Mouse (Mus musculus): ENCODE data around the gene Sh3bp5l. TPM values are rescaled to one million over a fixed set of nuclear protein-coding genes. Genes with fewer than 3 reads are reported as not detected.

The Sh3bp5l gene
- polyA plus RNA-seq (2015; fragmentation: Nextera tagmentation; extraction: Ambion mirVana) = 28.2 and 38.7 TPM in 2 replicates

GRCm38 (mm10) chr11:58330276-58331148 lies at the start of gene Sh3bp5l, which contains the start of gene Zfp672:
Gene Sh3bp5l (plus strand): TSS chr11:58330724.
Gene Zfp672 (minus strand): TSS chr11:58330339.

GRCm38 (mm10) chr11:58306860-58307308 lies 23.6 kb upstream of the Sh3bp5l start, which contains the start of gene Zfp692:
Gene Zfp692 (plus strand): TSS chr11:58307069.

GRCm38 (mm10) chr11:58378763-58379278 lies 48.3 kb downstream of the Sh3bp5l start, which contains the start of gene Lypd8:
Gene Lypd8 (plus strand): TSS chr11:58379043.

Other genes with a start within 250 kb of the Sh3bp5l start
- 0.17 and 1.3 TPM in 2 replicates for gene Gm12248, start 237.6 kb upstream of the Sh3bp5l start, polyA plus RNA-seq (2015; fragmentation: Nextera tagmentation; extraction: Ambion mirVana)
- 57.0 and 74.0 TPM in 2 replicates for gene Cnot8, start 226.6 kb upstream of the Sh3bp5l start, polyA plus RNA-seq (2015; fragmentation: Nextera tagmentation; extraction: Ambion mirVana)
- 4.0 and 6.8 TPM in 2 replicates for gene Gemin5, start 162.2 kb upstream of the Sh3bp5l start, polyA plus RNA-seq (2015; fragmentation: Nextera tagmentation; extraction: Ambion mirVana)
- gene Mrpl22, start 159.1 kb upstream of the Sh3bp5l start, polyA plus RNA-seq (2015; fragmentation: Nextera tagmentation; extraction: Ambion mirVana) = 189 and 196 TPM in 2 replicates
- 10.6 and 14.0 TPM in 2 replicates for gene Igtp, start 131.2 kb upstream of the Sh3bp5l start, polyA plus RNA-seq (2015; fragmentation: Nextera tagmentation; extraction: Ambion mirVana)
- 7.7 and 8.3 TPM in 2 replicates for gene Irgm2, start 131.1 kb upstream of the Sh3bp5l start, polyA plus RNA-seq (2015; fragmentation: Nextera tagmentation; extraction: Ambion mirVana)
- 0.14 and 0.50 TPM in 2 replicates for gene 4930438A08Rik, start 55.9 kb upstream of the Sh3bp5l start, polyA plus RNA-seq (2015; fragmentation: Nextera tagmentation; extraction: Ambion mirVana)
- gene Zfp692, start 23.7 kb upstream of the Sh3bp5l start, polyA plus RNA-seq (2015; fragmentation: Nextera tagmentation; extraction: Ambion mirVana) = 6.3 and 10.3 TPM in 2 replicates
- gene Zfp672, start 385 bp upstream of the Sh3bp5l start, polyA plus RNA-seq (2015; fragmentation: Nextera tagmentation; extraction: Ambion mirVana) = 56.5 and 56.9 TPM in 2 replicates
- 0.40 and 6.4 TPM in 2 replicates for gene Lypd8, start 48.3 kb downstream of the Sh3bp5l start, polyA plus RNA-seq (2015; fragmentation: Nextera tagmentation; extraction: Ambion mirVana)
- not detected in 2 replicates for gene 1810065E05Rik, start 90.4 kb downstream of the Sh3bp5l start, polyA plus RNA-seq (2015; fragmentation: Nextera tagmentation; extraction: Ambion mirVana)
- gene Gm12253, start 101.8 kb downstream of the Sh3bp5l start, polyA plus RNA-seq (2015; fragmentation: Nextera tagmentation; extraction: Ambion mirVana) = not detected in 2 replicates
- not detected in 2 replicates for gene Lypd9, start 122.2 kb downstream of the Sh3bp5l start, polyA plus RNA-seq (2015; fragmentation: Nextera tagmentation; extraction: Ambion mirVana)
- not detected in 2 replicates for gene Olfr30, start 131.5 kb downstream of the Sh3bp5l start, polyA plus RNA-seq (2015; fragmentation: Nextera tagmentation; extraction: Ambion mirVana)
- gene Olfr332, start 161.8 kb downstream of the Sh3bp5l start, polyA plus RNA-seq (2015; fragmentation: Nextera tagmentation; extraction: Ambion mirVana) = not detected in 2 replicates
- not detected in 2 replicates for gene Olfr331, start 171.8 kb downstream of the Sh3bp5l start, polyA plus RNA-seq (2015; fragmentation: Nextera tagmentation; extraction: Ambion mirVana)
- 1.7 and 4.9 TPM in 2 replicates for gene Olfr330, start 204.1 kb downstream of the Sh3bp5l start, polyA plus RNA-seq (2015; fragmentation: Nextera tagmentation; extraction: Ambion mirVana)
- gene Olfr329-ps, start 215.7 kb downstream of the Sh3bp5l start, polyA plus RNA-seq (2015; fragmentation: Nextera tagmentation; extraction: Ambion mirVana) = 0.28 and 2.0 TPM in 2 replicates
- gene Olfr328, start 224.9 kb downstream of the Sh3bp5l start, polyA plus RNA-seq (2015; fragmentation: Nextera tagmentation; extraction: Ambion mirVana) = 0.24 and 0.77 TPM in 2 replicates
- 0.25 TPM in 1 of 2 replicates, not detected in the other for gene Olfr224, start 239.8 kb downstream of the Sh3bp5l start, polyA plus RNA-seq (2015; fragmentation: Nextera tagmentation; extraction: Ambion mirVana)
- gene Olfr325, start 247.0 kb downstream of the Sh3bp5l start, polyA plus RNA-seq (2015; fragmentation: Nextera tagmentation; extraction: Ambion mirVana) = 0.20 TPM in 1 of 2 replicates, not detected in the other

Measured in adrenal gland, postnatal 0 days (tissue).